Mouse (Mus musculus) E14TG2a.4 (cell line): Measurements from ENCODE around the gene Ttbk2.

ENCODE experiments used
- H3K27me3 ChIP-seq: 2 replicates; pipeline ENCODE4 v1.6.1; 2014; ENCODE audit warnings: low read length, control low read depth; ENCODE audit not compliant: insufficient read depth
- H3K36me3 ChIP-seq: 2 replicates; pipeline ENCODE4 v1.6.1; 2014; ENCODE audit warnings: low read length, control low read depth; ENCODE audit not compliant: insufficient read depth
- H3K4me1 ChIP-seq: replicated peaks from 2 replicates; pipeline ENCODE4 v1.6.1; 2014; ENCODE audit warnings: low read depth, low read length, control low read depth
- H3K4me3 ChIP-seq: replicated peaks from 2 replicates; pipeline ENCODE4 v1.5.1; 2014; ENCODE audit warnings: mild to moderate bottlenecking, low read length
- H3K9me3 ChIP-seq: 2 replicates; pipeline ENCODE4 v1.6.1; 2014; ENCODE audit warnings: low read length, control low read depth
- CTCF ChIP-seq: conservative IDR thresholded peaks from 2 replicates; pipeline ENCODE4 v1.5.1; 2014; ENCODE audit warnings: low read length
- NANOG ChIP-seq: IDR thresholded peaks from 2 replicates; pipeline ENCODE4 v1.6.1; 2014; ENCODE audit warnings: borderline replicate concordance, low read length, mixed read lengths
- POU5F1 ChIP-seq: IDR thresholded peaks from 2 replicates; pipeline ENCODE4 v1.6.1; 2014; ENCODE audit warnings: low read length, borderline replicate concordance

The Ttbk2 gene

DNA sequence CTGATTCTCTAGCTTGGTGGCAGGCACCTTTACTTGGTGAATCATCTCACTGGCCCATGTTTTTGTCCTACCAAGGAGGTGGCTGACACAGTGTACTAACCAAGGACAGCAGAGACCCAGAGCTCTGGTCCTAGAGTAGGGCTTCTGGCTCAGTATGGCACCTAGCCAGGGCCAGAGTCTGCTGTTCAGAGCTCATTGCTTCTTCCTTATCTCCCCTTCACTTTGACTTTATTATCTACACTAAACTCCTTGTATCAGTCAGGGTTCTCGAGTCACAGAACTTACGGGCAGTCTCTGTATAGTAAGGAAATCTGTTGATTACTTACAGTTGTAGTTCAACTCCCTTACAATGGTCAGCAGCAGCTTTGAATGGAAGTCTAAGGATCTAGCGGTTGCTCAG is 139.5 kb downstream of the Ttbk2 start:
- Histone ChIP-seq H3K36me3 (peaks cover 47% of the 10 kb centered on the region), H3K27me3 (no peaks in the 10 kb centered on the region), H3K4me3 (no peak overlapping the region), H3K9me3 (no peaks in the 10 kb centered on the region), H3K4me1 (no peaks in the 10 kb centered on the region)
- no peak for TF ChIP-seq NANOG
- no peak for TF ChIP-seq CTCF
- TF ChIP-seq POU5F1, result no peak

DNA sequence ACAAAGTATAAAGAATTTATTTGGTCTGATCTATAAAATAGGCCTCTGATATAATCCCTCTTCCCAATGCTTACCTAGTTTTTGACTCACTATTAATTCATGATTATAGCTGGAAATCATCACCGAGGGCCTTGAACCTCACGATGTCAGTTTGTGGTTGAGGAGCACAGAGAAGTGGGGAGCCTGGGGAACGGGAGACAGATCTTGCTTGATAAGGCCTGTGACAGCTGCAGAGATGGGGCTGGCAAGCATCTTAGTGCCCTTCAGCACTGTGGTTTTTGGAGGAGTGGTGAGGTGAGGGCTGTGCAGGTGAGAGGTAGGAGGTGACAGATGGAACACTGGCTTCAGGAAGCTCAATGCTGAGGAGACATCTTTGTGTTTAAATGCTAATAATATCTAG is 140.2 kb downstream of the Ttbk2 start:
- H3K36me3 ChIP-seq, result peaks cover 39% of the 10 kb centered on the region
- H3K27me3 ChIP-seq, result no peaks in the 10 kb centered on the region
- H3K4me3 ChIP-seq, result no peak overlapping the region
- H3K4me1 ChIP-seq, result no peaks in the 10 kb centered on the region
- H3K9me3 ChIP-seq, result no peaks in the 10 kb centered on the region
- TF ChIP-seq NANOG (no peak), CTCF (no peak), POU5F1 (no peak)

DNA sequence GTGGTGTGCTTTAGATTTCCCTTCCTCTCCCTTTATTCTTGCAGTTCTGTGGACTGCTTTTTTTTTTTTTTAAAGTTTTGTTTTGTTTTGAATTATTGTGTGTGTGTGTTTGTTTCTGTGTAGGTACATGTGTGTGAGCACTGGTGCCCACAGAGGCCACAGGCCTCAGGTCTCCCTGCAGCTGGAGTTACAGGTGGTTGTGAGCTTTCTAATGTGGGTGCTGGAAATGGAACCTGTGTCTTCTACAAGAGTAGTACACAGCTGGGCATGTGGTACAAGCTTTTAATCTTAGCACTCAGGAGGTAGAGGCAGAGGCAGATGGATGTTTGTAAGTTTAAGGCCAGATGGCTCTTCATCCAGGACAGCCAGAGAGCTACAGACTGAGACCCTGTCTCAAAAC is 143.4 kb downstream of the Ttbk2 start:
- TF ChIP-seq CTCF (no peak), POU5F1 (no peak), NANOG (no peak)
- no peaks in the 10 kb centered on the region for H3K4me1 ChIP-seq
- H3K36me3 ChIP-seq, result peaks cover 14% of the 10 kb centered on the region
- no peak overlapping the region for H3K4me3 ChIP-seq
- no peaks in the 10 kb centered on the region for H3K27me3 ChIP-seq
- H3K9me3 ChIP-seq, result no peaks in the 10 kb centered on the region

DNA sequence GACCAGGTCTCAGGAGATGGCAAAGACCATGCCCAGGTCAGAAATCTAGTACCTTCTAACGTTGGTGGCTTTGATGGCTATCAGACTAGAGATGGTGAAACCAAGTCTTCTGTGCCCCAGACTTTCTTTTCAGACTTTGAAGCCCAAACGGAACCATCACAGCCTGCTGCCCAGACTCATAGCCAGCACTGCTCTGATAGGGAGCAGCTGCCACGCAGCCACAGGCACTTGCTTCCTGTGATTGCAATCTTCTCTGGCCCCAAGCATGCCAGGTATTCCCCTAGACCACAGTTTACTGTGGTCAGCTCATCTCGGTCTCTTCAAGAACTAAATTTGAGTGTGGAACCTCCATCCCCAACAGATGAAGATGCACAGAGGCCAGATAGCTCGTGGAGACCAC is 147.7 kb downstream of the Ttbk2 start:
- Histone ChIP-seq H3K4me1 (no peaks in the 10 kb centered on the region), H3K36me3 (peaks cover 13% of the 10 kb centered on the region), H3K27me3 (no peaks in the 10 kb centered on the region), H3K9me3 (no peaks in the 10 kb centered on the region), H3K4me3 (no peak overlapping the region)
- TF ChIP-seq CTCF (no peak), POU5F1 (no peak), NANOG (no peak)

DNA sequence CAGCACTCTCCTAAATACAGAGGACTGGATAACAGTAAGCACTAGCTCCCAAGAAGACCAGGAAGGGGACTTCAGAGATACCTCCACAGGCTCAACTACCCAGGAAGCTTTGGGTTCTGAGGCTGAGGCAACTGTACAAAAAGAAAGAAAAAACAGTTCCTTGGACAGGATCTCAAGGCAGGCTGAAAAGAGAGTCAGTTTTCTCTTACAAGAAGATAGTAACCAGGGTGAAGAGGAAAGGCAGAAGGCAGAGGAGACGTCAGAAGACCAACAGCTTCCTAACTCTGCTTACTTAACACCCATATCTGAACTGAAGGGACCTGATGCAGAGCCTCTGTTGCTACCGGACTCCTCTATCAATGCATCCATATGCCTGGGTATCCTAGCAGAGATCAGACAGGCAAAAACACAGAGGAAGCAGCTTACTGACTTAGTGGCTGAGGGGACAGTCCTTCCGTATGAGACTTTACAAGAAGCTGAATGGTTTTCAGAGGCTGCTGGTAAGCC is 150.0 kb downstream of the Ttbk2 start:
- H3K4me3 ChIP-seq, result no peak overlapping the region
- peaks cover 26% of the 10 kb centered on the region for H3K36me3 ChIP-seq
- H3K9me3 ChIP-seq, result no peaks in the 10 kb centered on the region
- TF ChIP-seq NANOG (no peak), CTCF (no peak), POU5F1 (no peak)
- no peaks in the 10 kb centered on the region for H3K27me3 ChIP-seq
- no peaks in the 10 kb centered on the region for H3K4me1 ChIP-seq

DNA sequence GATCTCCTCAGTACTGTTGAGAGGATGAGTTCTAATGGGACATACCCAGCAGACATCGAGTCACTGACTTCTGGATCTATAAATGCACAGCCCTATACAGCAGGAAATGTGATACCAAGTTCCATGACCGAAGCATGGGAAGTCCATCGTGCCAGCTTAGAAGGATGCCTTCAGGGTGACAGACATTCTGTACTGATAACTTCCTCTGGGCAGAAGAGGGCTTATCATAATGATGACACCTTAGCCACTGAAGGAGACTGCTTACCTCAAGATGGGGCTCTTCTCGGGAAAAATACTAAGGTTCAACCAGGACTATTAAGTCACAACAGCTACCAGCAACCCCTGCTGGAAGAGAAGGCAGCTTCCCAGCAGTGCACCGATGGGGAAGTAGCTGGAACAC is 152.6 kb downstream of the Ttbk2 start:
- no peak for TF ChIP-seq NANOG
- TF ChIP-seq POU5F1, result no peak
- TF ChIP-seq CTCF, result no peak
- no peaks in the 10 kb centered on the region for H3K9me3 ChIP-seq
- H3K36me3 ChIP-seq, result peaks cover 32% of the 10 kb centered on the region
- no peak overlapping the region for H3K4me3 ChIP-seq
- 0 out of 2 replicates have a peak, but pooled peaks cover 3% of the 10 kb centered on the region for H3K4me1 ChIP-seq
- H3K27me3 ChIP-seq, result no peaks in the 10 kb centered on the region
